Mouse (Mus musculus): Measurements from ENCODE around the gene AC170998.1.

- TF ChIP-seq FLI1 (IDR thresholded peaks at IDR 0.05; ENCODE audit: low read length) (no peak), GATA1 (IDR thresholded peaks at IDR 0.05; ENCODE audit: borderline replicate concordance, low read length) (no peak)
Measured at GRCm38 (mm10) chr17:28736486-28736885, 10.6 kb downstream of the AC170998.1 start.
